Mouse (Mus musculus): ENCODE data around the gene Ctu2.

GRCm38 (mm10) chr8:122428163-122428562 lies 47.8 kb upstream of the Ctu2 start:
- TF ChIP-seq E2F4 (IDR thresholded peaks at IDR 0.05; ENCODE audit: insufficient replicate concordance, low read depth, low read length): no peak
- TF ChIP-seq USF2 (conservative IDR thresholded peaks at IDR 0.05; ENCODE audit: low read depth, low read length): no peak
- no peak; the same call in 1 of the 2 replicates for TF ChIP-seq POLR2A (IDR thresholded peaks at IDR 0.05; ENCODE audit: low read depth, low read length)
- no peak for TF ChIP-seq NELFE (IDR thresholded peaks at IDR 0.05; ENCODE audit: low read depth, low read length)
- no peak for TF ChIP-seq KAT2A (IDR thresholded peaks at IDR 0.05; ENCODE audit: insufficient replicate concordance, low read length)
- TF ChIP-seq MAX (IDR thresholded peaks at IDR 0.05; ENCODE audit: low read length): no peak
- TF ChIP-seq CHD2 (IDR thresholded peaks at IDR 0.05; ENCODE audit: low read length): no peak
- TF ChIP-seq CHD1 (IDR thresholded peaks at IDR 0.05; ENCODE audit: low read depth, low read length): no peak
- TF ChIP-seq CTCF (conservative IDR thresholded peaks at IDR 0.05 in 1 of 2, IDR thresholded peaks at IDR 0.05 in 1 of 2; ENCODE audit: low read depth in 2 of 2, low read length in 2 of 2): no peak
- TF ChIP-seq SIN3A (IDR thresholded peaks at IDR 0.05; ENCODE audit: low read length): no peak
- no peak for TF ChIP-seq NRF1 (IDR thresholded peaks at IDR 0.05; ENCODE audit: low read depth, low read length)
- no peak for TF ChIP-seq ETS1 (conservative IDR thresholded peaks at IDR 0.05; ENCODE audit: low read depth, low read length)
- TF ChIP-seq UBTF (IDR thresholded peaks at IDR 0.05; ENCODE audit: low read depth, low read length): no peak
- TF ChIP-seq ELF1 (IDR thresholded peaks at IDR 0.05; ENCODE audit: low read depth, low read length): no peak

Measured in CH12.LX (cell line).